Mouse (Mus musculus) forebrain, embryonic 14.5 days (tissue): ENCODE results near the gene Abr. TPM values are rescaled to one million over a fixed set of nuclear protein-coding genes. Genes with fewer than 3 reads are reported as not detected.

Source experiments
- ATAC-seq: fragments of 200-750 bp; cut with Nextera tagmentation; 2 replicates; pipeline ENCODE4 v1.8.0; 2017; ENCODE audit warnings: mild to moderate bottlenecking, moderate library complexity
- DNase-seq: peaks from one replicate; pipeline ENCODE4 v3.0.0-alpha.2; 2015; ENCODE audit warnings: low spot score
- H3K27ac ChIP-seq: fragments of 300-500 bp; sonication (generic); 2 replicates; pipeline ENCODE4 v1.5.1; 2014; ENCODE audit warnings: low read depth, mild to moderate bottlenecking, control low read depth, low read length, moderate library complexity
- H3K27me3 ChIP-seq: fragments of 300-500 bp; sonication (generic); replicated peaks from 2 replicates; pipeline ENCODE4 v1.6.1; 2014; ENCODE audit warnings: low read length, control low read depth, mixed read lengths; ENCODE audit not compliant: control insufficient read depth, insufficient read depth
- H3K36me3 ChIP-seq: fragments of 300-500 bp; sonication (generic); 2 replicates; pipeline ENCODE4 v1.6.1; 2014; ENCODE audit warnings: low read length, control low read depth; ENCODE audit not compliant: control insufficient read depth, insufficient read depth
- H3K4me1 ChIP-seq: fragments of 300-500 bp; sonication (generic); 2 replicates; pipeline ENCODE4 v1.6.1; 2014; ENCODE audit warnings: antibody characterized with exemption, low read length, control low read depth; ENCODE audit not compliant: control insufficient read depth, insufficient read depth
- H3K4me2 ChIP-seq: fragments of 300-500 bp; sonication (generic); 2 replicates; pipeline ENCODE4 v1.6.1; 2014; ENCODE audit warnings: mild to moderate bottlenecking, control low read depth, low read length
- H3K4me3 ChIP-seq: fragments of 300-500 bp; sonication (generic); 2 replicates; pipeline ENCODE4 v1.5.1; 2014; ENCODE audit warnings: low read depth, low read length, control low read depth
- H3K9ac ChIP-seq: fragments of 300-500 bp; sonication (generic); 2 replicates; pipeline ENCODE4 v1.6.1; 2014; ENCODE audit warnings: mild to moderate bottlenecking, low read length, control low read depth, moderate library complexity
- H3K9me3 ChIP-seq: fragments of 300-500 bp; sonication (generic); replicated peaks from 2 replicates; pipeline ENCODE4 v1.6.1; 2016; ENCODE audit warnings: low read length, control low read depth, mixed read lengths; ENCODE audit not compliant: control insufficient read depth
- WGBS: fragments of 180-500 bp; shearing (Covaris S2); extraction: QIAGEN DNeasy Blood & Tissue Kit; methylation state at CpG from one replicate; pipeline ENCODE4 v1.1.7; 2014; 5-methylcytosine and 5-hydroxymethylcytosine counted together
- polyA plus RNA-seq: library from polyadenylated mRNA; unstranded; fragments of >200 nt; fragmentation: Nextera tagmentation; extraction: Ambion mirVana; gene quantifications from 2 replicates; pipeline ENCODE4 v1.2.1, GENCODE M21; 2014

Abr gene
- polyA plus RNA-seq, 1 experiment from 2014 or later, result 88.8 TPM

DNA sequence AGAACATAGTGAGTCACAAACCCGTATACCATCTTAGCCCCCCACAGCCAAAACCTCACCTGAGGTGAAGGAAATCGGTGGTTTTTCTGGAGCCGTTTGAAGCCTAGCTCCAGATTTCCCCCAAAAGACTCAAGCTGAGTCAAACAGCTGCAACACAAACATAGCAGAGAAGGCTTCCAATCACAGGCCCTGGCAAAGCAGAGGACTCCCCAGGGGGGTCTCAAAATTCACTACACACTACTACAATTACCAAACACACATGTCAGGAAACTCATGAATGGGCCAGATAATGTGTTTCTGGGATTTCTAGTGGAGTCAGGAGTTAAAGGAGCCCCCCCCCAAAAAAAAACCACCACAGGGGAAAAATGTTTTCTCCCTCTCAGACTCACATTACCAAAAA lies 56.0 kb downstream of the Abr start:
- Histone ChIP-seq H3K4me1 (peaks cover 18% of the 10 kb centered on the region; the same call in 1 of the 2 replicates), H3K4me2 (no peak overlapping the region), H3K27ac (no peak overlapping the region), H3K27me3 (no peaks in the 10 kb centered on the region; the same call in 1 of the 2 replicates), H3K9me3 (no peaks in the 10 kb centered on the region), H3K36me3 (no peaks in the 10 kb centered on the region), H3K4me3 (no peak overlapping the region), H3K9ac (no peak overlapping the region)
- no peak for DNase-seq
- no peak for ATAC-seq
- 63% methylated on average over 3 of the region's 3 CpGs for WGBS

DNA sequence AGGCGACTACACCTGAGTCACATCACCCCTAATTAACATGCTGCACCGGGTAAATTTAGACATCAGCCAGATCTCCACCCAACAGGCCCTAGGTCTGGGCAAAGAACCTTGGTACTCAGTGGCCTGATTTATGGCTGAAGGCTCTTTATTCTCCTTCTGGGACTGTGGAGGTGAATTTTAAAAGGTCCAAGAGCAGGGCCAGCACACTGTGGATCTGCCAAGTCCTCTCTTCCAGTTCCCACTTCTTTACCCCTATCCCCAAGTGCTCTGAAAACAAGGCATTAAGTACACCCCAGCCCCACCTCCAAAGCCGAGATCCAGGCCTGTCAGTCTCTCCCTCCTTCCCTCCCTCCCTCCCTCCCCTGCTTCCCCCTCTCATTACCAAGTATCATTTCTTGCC lies 59.5 kb downstream of the Abr start:
- Histone ChIP-seq H3K9ac (no peak overlapping the region), H3K4me2 (no peak overlapping the region), H3K9me3 (no peaks in the 10 kb centered on the region), H3K4me3 (no peak overlapping the region), H3K27ac (no peak overlapping the region), H3K36me3 (no peaks in the 10 kb centered on the region), H3K4me1 (0 out of 2 replicates have a peak, but pooled peaks cover 5% of the 10 kb centered on the region), H3K27me3 (no peaks in the 10 kb centered on the region)
- no peak for DNase-seq
- 35% methylated on average over 3 of the region's 3 CpGs for WGBS
- no peak for ATAC-seq

DNA sequence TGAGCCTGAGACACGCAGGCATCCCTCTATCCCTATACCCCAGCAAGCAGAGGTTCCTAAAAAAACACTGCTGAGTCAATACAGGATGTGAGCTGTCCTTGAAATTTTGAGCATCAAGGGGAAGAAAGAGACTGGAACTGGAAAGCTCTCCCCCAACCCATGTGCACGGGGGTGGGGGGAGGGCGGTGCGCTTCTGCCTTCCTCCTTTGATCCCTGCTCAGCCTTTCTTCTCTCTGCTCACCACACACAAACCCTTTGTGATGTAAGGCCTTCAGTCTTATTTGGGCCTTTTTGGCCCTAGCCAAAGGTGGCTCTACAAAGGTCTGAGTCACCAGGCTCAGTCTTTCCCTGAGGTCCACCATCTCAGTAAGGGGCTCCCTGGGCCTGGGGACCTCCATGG lies 59.9 kb downstream of the Abr start:
- H3K4me3 ChIP-seq, result no peak overlapping the region
- H3K36me3 ChIP-seq, result no peaks in the 10 kb centered on the region
- no peak for ATAC-seq
- no peaks in the 10 kb centered on the region for H3K27me3 ChIP-seq
- WGBS, result 18% methylated on average over 4 of the region's 4 CpGs
- H3K27ac ChIP-seq, result no peak overlapping the region
- 0 out of 2 replicates have a peak, but pooled peaks cover 5% of the 10 kb centered on the region for H3K4me1 ChIP-seq
- H3K4me2 ChIP-seq, result no peak overlapping the region
- no peaks in the 10 kb centered on the region for H3K9me3 ChIP-seq
- no peak overlapping the region for H3K9ac ChIP-seq
- DNase-seq, result no peak

DNA sequence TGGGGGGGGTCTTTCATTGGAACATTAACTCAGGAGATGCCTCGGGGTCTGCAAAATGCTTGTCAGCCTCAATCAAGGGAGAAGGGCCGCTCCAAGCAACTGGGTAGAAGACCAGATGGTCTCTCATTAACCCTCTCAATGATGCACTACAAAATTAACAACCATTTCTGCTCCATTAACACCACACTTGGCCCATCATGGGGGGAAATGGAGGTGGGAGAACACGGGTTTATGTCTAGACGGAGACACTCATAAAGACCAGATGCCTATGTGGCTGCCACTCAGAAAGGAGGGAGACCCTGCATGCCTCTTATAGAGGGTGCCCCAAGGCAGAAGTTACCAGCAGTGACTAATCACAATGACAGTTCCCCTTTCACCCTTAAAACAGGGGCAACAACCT lies 64.3 kb downstream of the Abr start:
- 65% methylated on average over 4 of the region's 4 CpGs for WGBS

DNA sequence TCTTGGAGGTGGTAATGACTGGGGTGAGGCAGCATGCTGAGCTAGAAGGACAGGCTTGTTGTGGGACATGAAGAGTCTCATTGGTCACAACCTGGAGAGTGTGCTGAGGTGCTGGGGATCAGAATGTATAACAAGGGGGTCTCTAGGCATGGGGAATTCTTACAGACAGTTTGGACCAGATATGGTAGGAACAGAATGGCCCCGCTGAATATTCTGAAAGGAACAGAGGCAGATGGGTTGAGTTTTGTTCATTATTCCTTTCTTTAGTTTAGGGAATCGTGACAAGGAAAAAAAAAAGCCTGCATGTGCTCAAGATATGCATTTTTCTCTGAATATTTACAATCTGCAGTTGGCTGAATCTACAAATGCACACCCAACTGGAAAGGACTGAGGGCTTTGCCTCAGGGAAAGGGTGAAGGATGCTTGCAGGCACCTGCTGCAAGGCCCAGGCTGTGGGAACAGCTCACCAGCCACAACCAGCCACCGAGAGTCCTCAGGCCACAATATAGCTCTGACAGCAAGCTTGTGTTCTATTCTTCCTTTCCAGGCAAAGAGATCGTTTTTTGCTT lies 73.9 kb downstream of the Abr start:
- Histone ChIP-seq H3K4me2 (no peak overlapping the region), H3K9me3 (no peaks in the 10 kb centered on the region), H3K27me3 (no peaks in the 10 kb centered on the region), H3K36me3 (no peaks in the 10 kb centered on the region), H3K4me3 (no peak overlapping the region), H3K9ac (no peak overlapping the region), H3K4me1 (no peaks in the 10 kb centered on the region), H3K27ac (no peak overlapping the region)
- ATAC-seq, result no peak
- no peak for DNase-seq
- WGBS, result 74% methylated on average over 4 of the region's 4 CpGs

More for the DNA sequence above, 64.3 kb downstream of the Abr start:
- no peak overlapping the region for H3K4me3 ChIP-seq
- DNase-seq, result no peak
- no peaks in the 10 kb centered on the region for H3K36me3 ChIP-seq
- no peak for ATAC-seq
- H3K9me3 ChIP-seq, result no peaks in the 10 kb centered on the region
- no peak overlapping the region for H3K27ac ChIP-seq
- no peak overlapping the region for H3K4me2 ChIP-seq
- no peaks in the 10 kb centered on the region for H3K27me3 ChIP-seq
- no peak overlapping the region for H3K9ac ChIP-seq
- H3K4me1 ChIP-seq, result 0 out of 2 replicates have a peak, but pooled peaks cover 5% of the 10 kb centered on the region

DNA sequence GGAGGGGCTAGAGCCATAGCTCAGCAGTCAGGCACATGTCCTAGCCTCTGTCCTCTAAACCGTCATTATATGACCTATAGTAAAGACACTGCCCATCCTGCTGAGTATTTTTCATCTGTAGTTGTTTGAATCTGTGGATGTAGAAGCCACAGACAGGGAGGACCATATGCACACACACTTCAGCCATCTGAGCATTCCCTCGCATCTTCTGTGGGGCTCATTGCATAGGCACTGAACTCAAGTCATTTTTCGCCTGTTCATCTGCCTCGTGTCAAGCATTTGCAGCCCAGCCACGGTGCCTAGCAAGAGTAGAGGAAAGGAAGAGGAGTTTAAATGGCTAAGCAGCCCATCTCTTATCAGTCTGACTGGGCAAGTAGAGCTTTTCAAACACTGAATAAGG lies 74.7 kb downstream of the Abr start:
- Histone ChIP-seq H3K36me3 (no peaks in the 10 kb centered on the region), H3K4me3 (no peak overlapping the region), H3K9me3 (no peaks in the 10 kb centered on the region), H3K4me2 (no peak overlapping the region), H3K27me3 (no peaks in the 10 kb centered on the region), H3K9ac (no peak overlapping the region; the same call in 1 of the 2 replicates), H3K27ac (no peak overlapping the region), H3K4me1 (no peaks in the 10 kb centered on the region)
- DNase-seq, result no peak
- WGBS, result 64% methylated on average over 5 of the region's 5 CpGs
- no peak for ATAC-seq

DNA sequence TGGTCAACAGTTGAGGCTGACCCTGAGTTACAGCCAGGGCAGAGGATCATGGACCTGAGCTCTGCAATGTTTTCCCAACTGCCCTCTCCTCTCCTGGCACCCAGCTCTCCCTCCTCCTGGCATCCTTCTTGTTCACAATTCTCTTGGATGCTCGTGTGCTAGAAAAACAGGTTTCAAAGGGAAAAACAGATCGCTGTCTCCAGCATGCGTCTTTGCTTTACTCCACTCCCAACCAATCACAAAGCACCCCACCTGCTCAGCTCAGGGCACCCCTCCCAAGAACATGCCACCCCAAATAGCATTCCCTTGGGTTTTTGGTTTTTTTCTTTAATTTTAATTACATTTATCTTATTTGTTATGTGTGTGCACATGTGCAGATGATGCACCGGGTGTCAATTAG lies 75.7 kb downstream of the Abr start:
- Histone ChIP-seq H3K4me1 (no peaks in the 10 kb centered on the region), H3K9me3 (no peaks in the 10 kb centered on the region), H3K27ac (no peak overlapping the region), H3K27me3 (no peaks in the 10 kb centered on the region), H3K4me3 (no peak overlapping the region), H3K36me3 (no peaks in the 10 kb centered on the region), H3K4me2 (no peak overlapping the region), H3K9ac (no peak overlapping the region)
- ATAC-seq, result no peak
- no peak for DNase-seq
- 66% methylated on average over 4 of the region's 4 CpGs for WGBS

DNA sequence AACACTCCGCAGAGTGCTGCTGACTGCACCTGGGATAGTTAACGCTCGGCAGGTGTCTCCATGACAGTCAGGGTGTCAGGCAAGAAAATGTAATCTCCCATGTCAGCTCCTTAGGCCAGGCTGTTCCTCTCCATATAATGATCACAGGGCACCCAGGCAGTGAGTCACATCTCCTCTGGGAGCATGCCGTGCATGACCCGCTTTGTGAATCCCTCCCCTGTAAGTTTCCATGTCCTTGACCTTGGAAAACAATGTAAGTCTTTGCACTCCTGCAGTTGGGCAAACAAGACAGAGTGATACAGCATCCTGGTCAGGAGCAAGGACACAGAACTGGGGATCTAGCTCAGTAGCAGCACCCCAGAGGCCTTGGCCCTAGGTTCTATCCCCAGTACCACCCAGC lies 78.8 kb downstream of the Abr start:
- Histone ChIP-seq H3K27ac (no peak overlapping the region), H3K4me1 (no peaks in the 10 kb centered on the region), H3K9me3 (no peaks in the 10 kb centered on the region), H3K36me3 (no peaks in the 10 kb centered on the region), H3K9ac (no peak overlapping the region), H3K27me3 (no peaks in the 10 kb centered on the region), H3K4me2 (no peak overlapping the region), H3K4me3 (no peak overlapping the region)
- DNase-seq (no peak), ATAC-seq (no peak)
- WGBS, result 92% methylated on average over 5 of the region's 5 CpGs

DNA sequence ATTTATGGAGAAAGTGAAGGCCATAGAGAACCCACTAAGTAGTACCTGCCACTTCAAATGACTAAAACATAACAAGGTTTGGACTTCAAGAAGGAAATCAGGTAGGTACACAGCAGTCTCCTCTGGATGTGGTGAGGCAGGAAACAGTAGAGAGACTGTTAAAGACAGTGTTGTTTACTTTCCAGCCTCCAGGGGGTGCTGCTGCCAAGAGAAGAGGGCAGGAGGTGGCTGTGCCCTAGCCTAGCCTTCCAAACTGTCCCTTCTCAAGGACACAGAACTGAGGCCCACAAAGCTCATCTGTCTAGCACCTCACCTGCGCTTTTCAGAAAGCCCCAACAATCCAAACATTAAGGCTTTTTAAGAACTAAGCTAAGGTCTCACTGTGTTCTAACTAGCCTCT lies 81.1 kb downstream of the Abr start:
- H3K27ac ChIP-seq, result no peak overlapping the region
- H3K9ac ChIP-seq, result no peak overlapping the region
- H3K36me3 ChIP-seq, result no peaks in the 10 kb centered on the region
- no peak overlapping the region for H3K4me2 ChIP-seq
- WGBS, result 38% methylated on average over 1 of the region's 1 CpGs
- H3K27me3 ChIP-seq, result no peaks in the 10 kb centered on the region
- ATAC-seq (no peak), DNase-seq (peak; percentile 41)
- no peaks in the 10 kb centered on the region for H3K9me3 ChIP-seq
- 0 out of 2 replicates have a peak, but pooled peaks cover 2% of the 10 kb centered on the region for H3K4me1 ChIP-seq
- no peak overlapping the region for H3K4me3 ChIP-seq
